Mouse (Mus musculus) layer of hippocampus, adult 18-20 months (tissue): ENCODE results near the gene Wdr18. TPM values are rescaled to one million over a fixed set of nuclear protein-coding genes. Genes with fewer than 3 reads are reported as not detected.

Source experiments
- DNase-seq, 2 experiments: peaks; one replicate each; pipeline ENCODE4 v3.0.0; 2022; ENCODE audit warnings: low spot score in 2 of 2
- long read RNA-seq: library from polyadenylated mRNA; stranded (forward); transcript quantifications from one replicate; pipeline ENCODE4 v2.0.0, GENCODE M21; 2021
- total RNA-seq, 2 experiments: library from RNA; stranded (reverse); gene quantifications; 2 replicates each; pipeline ENCODE4 v1.2.3; 2021

Gene Wdr18
- 10 to 100 TPM; 40.3 to 42.1 TPM for total RNA-seq
- long read RNA-seq, transcript Wdr18-201 (10 exons, 3,911 nt) = major isoform, 113 of 127 reads
- long read RNA-seq, partial matches to known transcripts = 2 of 127 reads
- long read RNA-seq, other reads (novel, unspliced or antisense) = 12 of 127 reads

- DNase-seq = peak; percentile 99 to 100
Observed at GRCm38 (mm10) chr10:79959847-79960601, at the start of gene Wdr18. TSS of gene Wdr18 (plus strand) at chr10:79960152.

GRCm38 (mm10) chr10:79910556-79910955 is 49.4 kb upstream of the Wdr18 start, which contains the start of gene Gm26602:
TSS of gene Gm26602 (plus strand) at chr10:79910856.
- no peak for DNase-seq

GRCm38 (mm10) chr10:79912412-79912811 is 47.5 kb upstream of the Wdr18 start:
- DNase-seq = no peak

- DNase-seq = no peak
Observed at GRCm38 (mm10) chr10:79914131-79914947, 45.6 kb upstream of the Wdr18 start.

GRCm38 (mm10) chr10:79914948-79915596 is 44.9 kb upstream of the Wdr18 start:
- DNase-seq = no peak

GRCm38 (mm10) chr10:79916081-79916480 is 43.9 kb upstream of the Wdr18 start:
- peak in 1 of 2 experiments; percentile 43 for DNase-seq

- peak; percentile 80 to 86 for DNase-seq
Observed at GRCm38 (mm10) chr10:79916808-79917531, 43.0 kb upstream of the Wdr18 start, which contains the start of gene Kiss1r. TSS of gene Kiss1r (plus strand) at chr10:79916971.

- no peak for DNase-seq
Observed at GRCm38 (mm10) chr10:79917532-79918100, 42.3 kb upstream of the Wdr18 start.

- DNase-seq = no peak
Observed at GRCm38 (mm10) chr10:79918231-79919078, 41.5 kb upstream of the Wdr18 start.

GRCm38 (mm10) chr10:79919251-79919849 is 40.6 kb upstream of the Wdr18 start:
- DNase-seq = no peak

- DNase-seq = no peak
Observed at GRCm38 (mm10) chr10:79920056-79920890, 39.7 kb upstream of the Wdr18 start.

GRCm38 (mm10) chr10:79920958-79921535 is 38.9 kb upstream of the Wdr18 start, which contains the start of gene R3hdm4:
TSS of gene R3hdm4 (minus strand) at chr10:79921208.
- no peak for DNase-seq

- no peak for DNase-seq
Observed at GRCm38 (mm10) chr10:79921572-79921971, 38.4 kb upstream of the Wdr18 start.

- DNase-seq = peak; percentile 91 to 98
Observed at GRCm38 (mm10) chr10:79924998-79925784, 34.8 kb upstream of the Wdr18 start.

- no peak for DNase-seq
Observed at GRCm38 (mm10) chr10:79925785-79926490, 34.0 kb upstream of the Wdr18 start.
